Mouse (Mus musculus): ENCODE measurements around the gene Dio3. TPM values are rescaled to one million over a fixed set of nuclear protein-coding genes. Genes with fewer than 3 reads are reported as not detected.
A peak's percentile ranks its signal among the peaks of the same experiment; 100 is the strongest.

Dio3 gene
- 1 to 10 TPM; 3.4 to 5.8 TPM for total RNA-seq (2021)

GRCm38 (mm10) chr12:110278853-110279252 lies at the start of gene Dio3:
Gene Dio3 (plus strand): TSS chr12:110279068.
- no peak for DNase-seq (ENCODE audit: low spot score in 2 of 2)
- intact Hi-C loops (cut with DNase I): no loop called here

DNA sequence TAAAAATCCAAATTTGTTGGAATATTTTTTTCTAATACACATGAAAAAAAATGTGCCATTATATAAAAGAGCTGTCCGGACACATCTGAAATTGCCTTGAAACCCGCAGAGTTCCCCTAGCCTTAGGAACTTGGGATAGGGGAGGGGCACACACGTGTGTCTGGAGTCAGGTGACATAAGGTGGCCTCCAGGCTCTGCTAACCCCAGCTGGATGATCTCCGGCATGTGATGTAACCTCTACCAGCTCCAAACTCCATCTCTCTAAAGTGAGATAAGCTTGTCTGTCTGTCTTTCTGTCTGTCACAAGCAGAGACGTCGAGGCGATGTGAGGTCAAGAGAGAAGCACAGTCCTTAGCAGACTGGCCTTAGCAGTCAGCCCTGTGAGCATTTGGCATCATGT lies 48.6 kb upstream of the Dio3 start:
- DNase-seq (ENCODE audit: low spot score in 2 of 2): no peak
- intact Hi-C loops (cut with DNase I): no loop called here

- DNase-seq (ENCODE audit: low spot score in 2 of 2): no peak
- intact Hi-C loops (cut with DNase I): no loop called here
Observed at GRCm38 (mm10) chr12:110230767-110231166, 48.1 kb upstream of the Dio3 start.

DNA sequence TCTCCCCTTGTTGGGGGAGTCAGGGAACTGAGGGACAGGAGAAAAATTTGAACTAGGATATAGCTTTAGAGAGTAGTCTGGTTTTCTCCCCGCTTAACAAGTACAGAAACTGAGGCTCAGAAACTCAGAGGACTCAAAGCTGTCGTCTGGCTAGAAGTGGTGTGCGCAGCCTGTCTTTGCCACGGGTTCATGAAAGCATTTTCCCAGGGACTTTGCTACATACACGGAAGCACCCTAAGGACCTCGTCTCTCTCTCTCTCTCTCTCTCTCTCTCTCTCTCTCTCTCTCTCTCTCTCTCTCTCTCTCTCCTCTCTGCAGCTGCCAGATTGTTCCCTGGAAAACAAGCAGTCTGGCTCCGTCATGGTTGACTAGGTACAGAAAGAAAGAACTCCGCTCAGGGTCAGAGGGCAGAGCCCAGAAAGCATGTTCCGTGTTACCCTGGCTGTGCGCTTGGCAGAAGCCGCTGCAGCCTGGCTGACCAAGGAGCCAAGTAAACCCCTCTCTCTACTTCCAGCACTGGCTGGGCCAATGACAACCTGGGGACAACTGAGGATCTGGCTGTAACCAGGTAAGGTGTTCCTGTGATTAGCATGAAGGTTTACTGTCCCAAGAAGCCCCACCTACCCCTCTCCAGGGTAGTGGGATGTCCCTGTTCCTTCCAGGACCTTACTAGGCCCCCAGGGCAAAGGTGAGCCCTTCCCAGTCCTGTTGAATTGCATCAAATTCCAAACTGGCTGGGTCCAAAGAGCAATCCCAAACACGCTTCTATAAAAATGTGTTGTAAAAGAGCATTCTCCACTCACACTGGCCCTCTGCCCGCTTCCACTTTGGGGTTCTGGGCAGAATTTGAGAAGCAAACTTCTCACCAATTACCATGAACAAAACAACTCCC lies 46.9 kb upstream of the Dio3 start:
- DNase-seq (ENCODE audit: low spot score in 2 of 2): no peak
- intact Hi-C loops (cut with DNase I): no loop called here

DNA sequence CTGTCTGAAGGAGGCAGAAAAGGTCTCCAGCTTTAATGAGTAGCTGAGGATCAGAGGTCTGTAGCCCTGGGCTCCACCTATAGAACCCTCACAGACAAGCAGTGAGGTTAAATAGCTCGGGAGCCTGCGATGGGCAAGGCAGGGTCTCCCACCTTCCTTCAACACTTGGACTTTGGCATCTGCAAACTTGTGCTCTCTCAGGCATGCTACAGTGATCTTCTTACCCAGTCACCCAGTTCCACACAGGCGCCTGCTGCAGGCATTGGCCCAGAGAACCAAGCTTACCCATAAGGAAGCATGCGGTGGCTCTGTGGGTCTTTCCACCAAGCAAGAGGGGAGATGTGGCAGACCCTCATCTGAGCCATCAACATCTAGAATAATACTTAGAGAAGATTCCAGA lies 43.0 kb upstream of the Dio3 start:
- intact Hi-C loops (cut with DNase I): no loop called here

GRCm38 (mm10) chr12:110237046-110237445 lies 41.8 kb upstream of the Dio3 start:
- intact Hi-C loops (cut with DNase I): no loop called here
- DNase-seq (ENCODE audit: low spot score in 2 of 2): no peak

More for the DNA sequence above, 43.0 kb upstream of the Dio3 start:
- DNase-seq (ENCODE audit: low spot score in 2 of 2): no peak

DNA sequence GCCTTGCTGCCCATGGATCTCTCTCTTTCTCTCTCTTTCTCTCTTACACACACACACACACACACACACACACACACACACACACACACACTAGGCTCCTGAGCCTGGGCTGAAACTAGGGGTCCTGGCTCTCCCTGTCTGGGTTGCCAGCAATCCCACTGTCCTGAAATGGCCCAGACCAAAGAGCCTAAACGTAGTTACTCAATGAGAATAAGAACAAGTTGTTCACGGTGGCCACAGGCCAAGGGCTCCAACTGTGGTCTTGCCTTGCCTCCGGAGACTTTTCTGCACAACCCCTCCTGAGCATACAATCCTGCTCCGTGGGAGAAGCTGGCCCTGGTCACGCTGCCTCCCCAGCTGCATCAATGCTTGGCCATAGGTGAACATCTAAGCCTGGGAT lies 39.5 kb upstream of the Dio3 start:
- intact Hi-C loops (cut with DNase I): no loop called here
- DNase-seq (ENCODE audit: low spot score in 2 of 2): no peak

GRCm38 (mm10) chr12:110244581-110244980 lies 34.3 kb upstream of the Dio3 start:
- DNase-seq (ENCODE audit: low spot score in 2 of 2): no peak

GRCm38 (mm10) chr12:110245461-110245860 lies 33.4 kb upstream of the Dio3 start:
- DNase-seq (ENCODE audit: low spot score in 2 of 2): no peak
- intact Hi-C loops (cut with DNase I): no loop called here

More at GRCm38 (mm10) chr12:110244581-110244980, 34.3 kb upstream of the Dio3 start:
- intact Hi-C loops (cut with DNase I): no loop called here

GRCm38 (mm10) chr12:110252163-110252575 lies 26.7 kb upstream of the Dio3 start:
- DNase-seq (ENCODE audit: low spot score in 2 of 2): peak; percentile 8 to 37
- intact Hi-C loops (cut with DNase I): no loop called here

GRCm38 (mm10) chr12:110255731-110256130 lies 23.1 kb upstream of the Dio3 start:
- no peak for DNase-seq (ENCODE audit: low spot score in 2 of 2)
- intact Hi-C loops (cut with DNase I): no loop called here

GRCm38 (mm10) chr12:110256478-110257220 lies 22.2 kb upstream of the Dio3 start:
- no peak for DNase-seq (ENCODE audit: low spot score in 2 of 2)
- intact Hi-C loops (cut with DNase I): no loop called here

- DNase-seq (ENCODE audit: low spot score in 2 of 2): no peak
- intact Hi-C loops (cut with DNase I): no loop called here
Observed at GRCm38 (mm10) chr12:110268226-110268625, 10.6 kb upstream of the Dio3 start.

DNA sequence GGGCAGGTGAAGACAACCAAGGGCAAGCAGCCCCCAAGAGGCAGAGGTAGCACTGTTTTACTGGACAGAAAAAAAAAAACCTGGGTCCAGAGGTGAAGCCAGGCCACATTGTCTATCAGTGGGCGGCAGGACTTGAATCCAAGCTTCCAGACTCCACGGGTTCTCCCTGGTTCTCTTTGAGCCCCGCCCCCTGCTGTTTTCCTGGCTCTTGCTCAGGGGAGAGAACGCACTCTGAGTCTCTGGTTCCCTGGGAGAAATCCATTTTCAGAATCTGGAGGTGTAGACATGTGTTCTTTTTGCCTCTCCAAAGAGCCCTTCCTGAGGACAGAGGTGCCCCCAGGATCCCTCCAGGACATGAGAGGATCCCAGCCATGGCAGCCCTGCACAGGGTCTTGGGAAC lies 9.2 kb upstream of the Dio3 start:
- intact Hi-C loops (cut with DNase I): no loop called here
- DNase-seq (ENCODE audit: low spot score in 2 of 2): peak in 1 of 2 experiments; percentile 79

GRCm38 (mm10) chr12:110276034-110276433 lies 2.8 kb upstream of the Dio3 start:
- DNase-seq (ENCODE audit: low spot score in 2 of 2): no peak
- intact Hi-C loops (cut with DNase I): no loop called here

DNA sequence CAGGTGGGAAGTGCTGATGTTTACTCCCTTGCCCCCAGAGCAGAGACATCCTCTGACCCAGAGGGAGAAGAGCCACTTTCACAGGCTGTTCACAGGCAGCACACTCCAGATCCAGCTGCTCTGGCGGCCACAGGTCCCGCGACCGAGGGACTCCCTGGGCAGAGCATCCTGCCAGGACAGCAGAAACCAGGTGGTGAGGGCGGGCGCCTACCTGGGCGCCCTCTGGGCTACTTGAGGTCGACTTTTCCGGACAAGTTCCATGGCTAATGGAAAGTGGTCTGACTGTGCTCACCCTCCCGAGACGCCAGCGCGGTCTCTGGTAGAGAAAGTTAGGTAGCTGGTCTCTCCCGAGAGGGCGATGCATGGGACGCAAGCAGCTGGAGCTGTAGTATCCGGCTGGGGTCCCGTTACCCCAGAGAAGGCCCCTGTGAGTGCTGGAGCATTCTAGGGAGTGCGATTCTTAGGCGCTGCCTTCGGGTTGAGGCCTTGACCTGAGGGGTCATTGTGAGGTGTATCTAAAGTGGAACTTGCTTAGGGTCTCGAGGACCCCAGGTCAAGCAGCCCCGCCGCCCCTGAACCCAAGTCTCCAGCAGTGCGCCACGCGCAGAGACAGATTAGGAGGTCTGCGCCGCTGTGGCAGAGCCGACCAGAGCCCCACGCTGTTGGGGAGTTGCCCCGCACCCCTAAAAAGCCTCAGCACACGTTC lies 1.5 kb upstream of the Dio3 start:
- intact Hi-C loops (cut with DNase I): no loop called here
- no peak for DNase-seq (ENCODE audit: low spot score in 2 of 2)

- intact Hi-C loops (cut with DNase I): no loop called here
- no peak for DNase-seq (ENCODE audit: low spot score in 2 of 2)
Observed at GRCm38 (mm10) chr12:110277965-110278307, 932 bp upstream of the Dio3 start.

GRCm38 (mm10) chr12:110280373-110280772 lies 1.5 kb downstream of the Dio3 start:
- DNase-seq (ENCODE audit: low spot score in 2 of 2): no peak
- intact Hi-C loops (cut with DNase I): no loop called here

- intact Hi-C loops (cut with DNase I): no loop called here
- no peak for DNase-seq (ENCODE audit: low spot score in 2 of 2)
Observed at GRCm38 (mm10) chr12:110283792-110284191, 4.9 kb downstream of the Dio3 start.

- no peak for DNase-seq (ENCODE audit: low spot score in 2 of 2)
- intact Hi-C loops (cut with DNase I): no loop called here
Observed at GRCm38 (mm10) chr12:110292816-110293215, 13.9 kb downstream of the Dio3 start.
